Comparison of ENCODE assay signal across 9 mouse cellular contexts in genomic region chr9:40268748-40269102, GRCm38 (mm10). TPM values are rescaled to one million over a fixed set of nuclear protein-coding genes. Genes with fewer than 3 reads are reported as not detected.
DNase-seq lines count a peak whose midpoint lies in the region; ATAC-seq and TF ChIP-seq lines count a peak whose summit lies in the region.
"Had no signal": no experiment of that assay in that cellular context is flagged by ENCODE, and none has a peak within 500 bp of the region (broad histone marks: within the 10 kb centered on the region; RNA-seq: fewer than 3 reads in every experiment).

No protein-coding gene starts in this region.

- peak overlapping the region; percentile 50; the same call in 1 of the 2 replicates for H3K4me3 ChIP-seq in heart, adult 2 months
- peak overlapping the region; percentile 82 for H3K4me3 ChIP-seq in E14TG2a.4 (replicated peaks; ENCODE audit: low read length)
- H3K4me3 ChIP-seq in hindbrain, embryonic 12.5 days: peak overlapping the region; percentile 52
- peak overlapping the region; percentile 40 for H3K4me3 ChIP-seq in midbrain, embryonic 11.5 days (ENCODE audit: low read depth, low read length)

- H3K27ac ChIP-seq in heart, adult 2 months: no peak overlapping the region
- H3K27ac ChIP-seq in hindbrain, embryonic 12.5 days: peak overlapping the region; percentile 57; the same call in 1 of the 2 replicates
- H3K27ac ChIP-seq in midbrain, embryonic 11.5 days (ENCODE audit: low read depth, low read length): no peak overlapping the region

- ATAC-seq in hindbrain, embryonic 12.5 days (ENCODE audit: low FRiP score): peak; percentile 75
- ATAC-seq in midbrain, embryonic 11.5 days (ENCODE audit: low FRiP score): no peak
- no peak for ATAC-seq in megakaryocyte-erythroid progenitor cell, adult 5-6 weeks (replicated peaks; ENCODE audit: low FRiP score, low TSS enrichment, poor library complexity, severe bottlenecking)

- TF ChIP-seq EP300 in heart, adult 2 months (IDR thresholded peaks at IDR 0.05; ENCODE audit: insufficient read depth, low read depth, low read length): no peak

- DNase-seq in heart, adult 2 months: no peak
- no peak for DNase-seq in heart, adult 8-10 months (ENCODE audit: low spot score)
- no peak for DNase-seq in midbrain, embryonic 11.5 days (ENCODE audit: low spot score, missing footprints)
- DNase-seq in right cerebral cortex, postnatal 36 days (ENCODE audit: low spot score in 2 of 2): no peak
- DNase-seq in spleen, postnatal 10 days (ENCODE audit: low spot score in 2 of 2): no peak

- intact Hi-C loops in heart, adult 2 months (cut with DNase I): no loop called here

- H3K4me2 ChIP-seq in hindbrain, embryonic 12.5 days (replicated peaks): peak overlapping the region; percentile 80
- H3K4me2 ChIP-seq in midbrain, embryonic 11.5 days: peak overlapping the region; percentile 66

- 8% methylated on average over 4 of the region's 4 CpGs for WGBS in heart, adult 2 months
- WGBS in hindbrain, embryonic 12.5 days: 5% methylated on average over 4 of the region's 4 CpGs
- 6% methylated on average over 4 of the region's 4 CpGs for WGBS in midbrain, embryonic 11.5 days

- H3K36me3 ChIP-seq in heart, adult 2 months (ENCODE audit: control insufficient read depth, insufficient read depth, low read length): no peaks in the 10 kb centered on the region
- no peaks in the 10 kb centered on the region for H3K36me3 ChIP-seq in E14TG2a.4 (ENCODE audit: insufficient read depth, low read length)
- no peaks in the 10 kb centered on the region for H3K36me3 ChIP-seq in hindbrain, embryonic 12.5 days
- no peaks in the 10 kb centered on the region for H3K36me3 ChIP-seq in midbrain, embryonic 11.5 days (ENCODE audit: control insufficient read depth, insufficient read depth, low read length)

- peaks cover 6% of the 10 kb centered on the region for H3K4me1 ChIP-seq in heart, adult 2 months (ENCODE audit: control insufficient read depth, insufficient read depth, low read length)
- peaks cover 20% of the 10 kb centered on the region for H3K4me1 ChIP-seq in E14TG2a.4 (replicated peaks; ENCODE audit: low read depth, low read length)
- peaks cover 19% of the 10 kb centered on the region for H3K4me1 ChIP-seq in hindbrain, embryonic 12.5 days
- H3K4me1 ChIP-seq in midbrain, embryonic 11.5 days (ENCODE audit: control insufficient read depth, insufficient read depth, low read length): peaks cover 12% of the 10 kb centered on the region

- no peak for TF ChIP-seq CTCF in heart, adult 2 months (IDR thresholded peaks at IDR 0.05)
- no peak for TF ChIP-seq CTCF in E14TG2a.4 (conservative IDR thresholded peaks at IDR 0.05; ENCODE audit: low read length)

- no peaks in the 10 kb centered on the region for H3K79me2 ChIP-seq in heart, adult 2 months (replicated peaks; ENCODE audit: control insufficient read depth, insufficient read depth, low read length)

- no peaks in the 10 kb centered on the region for H3K9me3 ChIP-seq in E14TG2a.4 (ENCODE audit: low read length)
- no peaks in the 10 kb centered on the region for H3K9me3 ChIP-seq in hindbrain, embryonic 12.5 days (replicated peaks)
- no peaks in the 10 kb centered on the region for H3K9me3 ChIP-seq in midbrain, embryonic 11.5 days (ENCODE audit: control insufficient read depth, low read length)

- H3K27me3 ChIP-seq in heart, adult 2 months (ENCODE audit: control insufficient read depth, insufficient read depth, low read length): no peaks in the 10 kb centered on the region; the same call in 1 of the 2 replicates
- peaks cover 52% of the 10 kb centered on the region for H3K27me3 ChIP-seq in E14TG2a.4 (ENCODE audit: insufficient read depth, low read length)
- peaks cover 7% of the 10 kb centered on the region for H3K27me3 ChIP-seq in hindbrain, embryonic 12.5 days
- H3K27me3 ChIP-seq in midbrain, embryonic 11.5 days (ENCODE audit: control insufficient read depth, insufficient read depth, low read length): peaks cover 4% of the 10 kb centered on the region; the same call in 1 of the 2 replicates

- no peak for TF ChIP-seq POLR2A in heart, adult 2 months (IDR thresholded peaks at IDR 0.05; ENCODE audit: insufficient read depth, low read depth, low read length)

- H3K9ac ChIP-seq in heart, adult 2 months (ENCODE audit: low read depth, low read length): no peak overlapping the region
- 0 out of 2 replicates have a peak overlapping the region, but pooled peaks have one; percentile 61 for H3K9ac ChIP-seq in hindbrain, embryonic 12.5 days
- H3K9ac ChIP-seq in midbrain, embryonic 11.5 days (ENCODE audit: low read length): no peak overlapping the region

RNA-seq across cellular contexts. Expression of gene Scn3b, which starts 0.3 kb away (rescaled TPM):
- 1 to 10 TPM in 1 of 2 experiments, under 1 TPM in 1; 0.70 to 2.0 TPM for total RNA-seq in heart, adult 2 months (2021)
- 0.91 and 0.96 TPM in 2 replicates for polyA plus RNA-seq in heart, adult 2 months (2012; rRNA removed)
- 1 to 10 TPM in 1 of 4 experiments, under 1 TPM in 3; 0.57 to 1.4 (median 0.74) TPM for total RNA-seq in heart, adult 8-10 months (2022)
- 49.9 and 58.2 TPM in 2 replicates for polyA plus RNA-seq in hindbrain, embryonic 12.5 days (2016; fragmentation: Nextera tagmentation; extraction: Ambion mirVana)
- polyA plus RNA-seq in midbrain, embryonic 11.5 days (2014; fragmentation: Nextera tagmentation; extraction: Ambion mirVana): 18.6 and 21.2 TPM in 2 replicates
- not detected in 2 replicates for total RNA-seq in megakaryocyte-erythroid progenitor cell, adult 5-6 weeks (2014; fragmentation: Nextera tagmentation)
- total RNA-seq in megakaryocyte-erythroid progenitor cell, adult 5-6 weeks (2017): not detected in 2 replicates
- total RNA-seq: monocyte, adult 5-6 weeks had no signal
